Mouse (Mus musculus): Measurements from ENCODE around the gene Slc25a38. TPM values are rescaled to one million over a fixed set of nuclear protein-coding genes. Genes with fewer than 3 reads are reported as not detected.
"Not testable (repeated sequence)": the region's sequence is repeated elsewhere in the genome, so short reads cannot be mapped to it uniquely, and the experiment has no call there.

Gene Slc25a38
- total RNA-seq, 2 experiments from 2014 or later: 24.5 to 26.6 TPM

DNA sequence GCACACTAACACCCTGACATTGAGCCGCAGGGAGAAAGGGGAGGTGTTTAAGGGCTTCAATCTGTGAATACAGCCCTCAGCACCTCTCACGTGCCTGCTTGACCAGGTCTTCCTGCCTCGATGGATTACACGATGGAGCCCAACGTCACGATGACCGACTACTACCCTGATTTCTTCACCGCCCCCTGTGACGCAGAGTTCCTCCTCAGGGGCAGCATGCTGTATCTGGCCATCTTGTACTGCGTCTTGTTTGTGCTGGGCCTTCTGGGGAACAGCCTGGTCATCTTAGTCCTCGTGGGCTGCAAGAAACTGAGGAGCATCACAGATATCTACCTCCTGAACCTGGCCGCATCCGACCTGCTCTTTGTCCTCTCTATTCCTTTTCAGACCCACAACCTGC lies 16.5 kb upstream of the Slc25a38 start:
- intact Hi-C loops (cut with DNase I): no loop called here
- no peak for DNase-seq (ENCODE audit: extremely low spot score in 1 of 2, low spot score in 2 of 2)

DNA sequence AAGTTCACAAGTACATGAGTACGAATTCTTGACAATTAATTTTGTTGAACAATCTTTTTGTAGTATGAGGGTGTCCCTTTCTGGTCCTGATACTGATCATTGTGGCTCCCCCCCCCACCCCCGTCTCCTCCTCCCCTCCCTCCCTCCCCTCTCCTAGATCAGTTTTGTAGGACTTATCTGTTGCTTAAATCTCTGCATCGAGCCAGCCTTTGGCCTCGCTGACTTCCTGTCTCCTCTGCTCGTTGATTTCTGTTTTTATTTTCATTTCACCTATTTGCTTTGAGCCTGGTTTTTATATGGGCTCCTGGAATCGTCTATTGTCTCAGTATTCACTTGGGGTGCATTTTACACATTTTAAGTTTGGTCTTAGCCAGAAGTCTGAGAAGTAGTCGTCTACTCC lies 14.3 kb upstream of the Slc25a38 start:
- intact Hi-C loops (cut with DNase I): no loop called here
- DNase-seq (ENCODE audit: extremely low spot score in 1 of 2, low spot score in 2 of 2): no peak

- intact Hi-C loops (cut with DNase I): loop anchor here (2.0 kb wide), 2 partner anchors 70 to 78 kb away; no protein-coding TSS in a partner anchor
- DNase-seq (ENCODE audit: extremely low spot score in 1 of 2, low spot score in 2 of 2): peak; percentile 63 to 69
These were observed 11.5 kb upstream of the Slc25a38 start for GRCm38 (mm10) chr9:120098682-120099081.

GRCm38 (mm10) chr9:120099304-120099703 lies 10.9 kb upstream of the Slc25a38 start:
- intact Hi-C loops (cut with DNase I): loop anchor here (2.0 kb wide), 2 partner anchors 71 to 79 kb away; no protein-coding TSS in a partner anchor
- no peak for DNase-seq (ENCODE audit: extremely low spot score in 1 of 2, low spot score in 2 of 2)

GRCm38 (mm10) chr9:120101165-120101564 lies 9.0 kb upstream of the Slc25a38 start:
- intact Hi-C loops (cut with DNase I): no loop called here
- DNase-seq (ENCODE audit: extremely low spot score in 1 of 2, low spot score in 2 of 2): no peak

DNA sequence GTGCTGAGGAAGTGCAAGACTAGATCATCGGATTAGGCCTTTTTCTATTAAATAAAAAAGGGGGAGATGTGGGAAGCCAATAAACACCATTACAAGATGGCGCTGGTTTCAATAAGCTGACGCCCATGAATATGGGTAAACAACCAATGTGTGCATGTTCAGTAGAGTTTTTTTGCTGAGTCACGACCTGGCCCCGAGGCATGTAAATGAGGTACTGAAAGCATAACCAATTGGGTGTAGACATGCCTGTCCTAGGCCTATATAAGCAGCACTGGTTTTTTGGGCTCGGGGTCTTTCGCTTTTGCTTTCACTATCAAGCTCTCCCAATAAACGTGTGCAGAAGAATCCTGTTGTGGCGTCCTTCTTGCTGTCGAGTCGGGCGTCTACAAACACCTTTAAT lies 1.2 kb upstream of the Slc25a38 start:
- intact Hi-C loops (cut with DNase I); DNase-seq (ENCODE audit: extremely low spot score in 1 of 2, low spot score in 2 of 2): not testable (repeated sequence)

DNA sequence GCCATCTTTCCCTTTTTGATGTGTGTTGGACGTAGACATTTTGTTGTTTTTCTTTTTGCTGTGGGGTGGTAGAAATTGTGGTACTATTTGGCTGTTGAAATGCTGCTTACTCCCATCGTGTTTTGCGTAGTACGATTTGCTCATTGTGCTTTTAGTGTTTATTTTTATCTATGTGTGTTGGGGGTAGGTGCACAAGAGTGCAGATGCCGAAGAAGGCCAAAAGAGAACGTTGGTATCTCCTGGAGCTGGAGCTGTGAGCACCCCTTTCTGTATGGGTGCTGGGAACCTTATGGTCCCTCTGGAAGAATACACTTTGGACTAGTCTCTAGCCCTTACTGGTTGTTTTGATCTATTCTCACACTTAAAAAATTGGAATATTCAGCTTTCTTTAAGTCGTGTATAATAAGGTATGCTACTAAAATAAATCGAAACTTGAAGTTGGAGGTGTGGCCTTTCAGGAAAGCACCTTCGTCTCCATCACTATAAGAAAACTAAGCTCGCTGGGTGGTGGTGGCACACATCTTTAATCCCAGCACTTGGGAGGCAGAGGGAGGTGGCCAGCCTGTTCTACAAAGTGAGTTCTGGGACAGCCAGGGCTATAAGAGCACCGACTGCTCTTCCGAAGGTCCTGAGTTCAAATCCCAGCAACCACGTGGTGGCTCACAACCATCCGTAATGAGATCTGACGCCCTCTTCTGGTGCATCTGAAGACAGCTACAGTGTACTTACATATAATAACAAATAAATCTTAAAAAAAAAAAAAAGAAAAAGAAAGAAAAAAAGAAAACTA lies 1.2 kb downstream of the Slc25a38 start:
- DNase-seq (ENCODE audit: extremely low spot score in 1 of 2, low spot score in 2 of 2): no peak
- intact Hi-C loops (cut with DNase I): no loop called here

DNA sequence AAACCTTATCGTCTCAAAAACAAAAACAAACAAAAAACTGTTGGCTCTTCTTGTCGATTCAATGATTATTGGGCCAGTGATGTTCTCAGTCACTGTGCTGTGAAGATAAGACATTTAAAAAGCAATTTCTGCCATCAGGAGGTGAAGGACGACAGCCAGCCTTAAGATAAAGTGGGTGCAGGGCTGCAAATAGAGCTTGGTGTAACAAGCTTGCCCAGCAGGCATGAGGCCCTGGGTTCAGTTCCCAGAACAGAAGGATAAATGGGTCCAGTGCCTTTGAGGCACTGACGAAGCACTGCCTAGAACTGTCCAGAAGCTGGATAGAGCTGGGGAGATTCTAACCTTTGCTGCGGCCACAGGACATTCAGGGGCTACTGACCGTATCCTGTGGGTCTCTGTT lies 2.3 kb downstream of the Slc25a38 start:
- intact Hi-C loops (cut with DNase I): no loop called here

DNA sequence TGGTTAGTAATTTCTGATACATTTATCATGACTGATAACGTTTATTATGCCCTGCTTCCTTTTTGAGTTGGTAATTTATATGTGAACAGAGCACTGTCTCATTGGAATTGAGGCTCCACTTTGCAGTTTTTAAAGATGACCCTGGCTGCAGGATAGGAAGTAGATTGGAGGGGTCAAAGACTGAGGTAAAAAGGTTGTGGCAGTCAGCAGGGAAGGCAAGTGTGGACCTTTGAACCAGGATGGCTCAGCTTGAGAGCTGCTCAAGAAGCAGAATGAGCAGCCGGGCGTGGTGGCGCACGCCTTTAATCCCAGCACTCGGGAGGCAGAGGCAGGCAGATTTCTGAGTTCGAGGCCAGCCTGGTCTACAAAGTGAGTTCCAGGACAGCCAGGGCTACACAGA lies 3.3 kb downstream of the Slc25a38 start:
- intact Hi-C loops (cut with DNase I): no loop called here
- no peak for DNase-seq (ENCODE audit: extremely low spot score in 1 of 2, low spot score in 2 of 2)

More for the DNA sequence above, 2.3 kb downstream of the Slc25a38 start:
- no peak for DNase-seq (ENCODE audit: extremely low spot score in 1 of 2, low spot score in 2 of 2)

DNA sequence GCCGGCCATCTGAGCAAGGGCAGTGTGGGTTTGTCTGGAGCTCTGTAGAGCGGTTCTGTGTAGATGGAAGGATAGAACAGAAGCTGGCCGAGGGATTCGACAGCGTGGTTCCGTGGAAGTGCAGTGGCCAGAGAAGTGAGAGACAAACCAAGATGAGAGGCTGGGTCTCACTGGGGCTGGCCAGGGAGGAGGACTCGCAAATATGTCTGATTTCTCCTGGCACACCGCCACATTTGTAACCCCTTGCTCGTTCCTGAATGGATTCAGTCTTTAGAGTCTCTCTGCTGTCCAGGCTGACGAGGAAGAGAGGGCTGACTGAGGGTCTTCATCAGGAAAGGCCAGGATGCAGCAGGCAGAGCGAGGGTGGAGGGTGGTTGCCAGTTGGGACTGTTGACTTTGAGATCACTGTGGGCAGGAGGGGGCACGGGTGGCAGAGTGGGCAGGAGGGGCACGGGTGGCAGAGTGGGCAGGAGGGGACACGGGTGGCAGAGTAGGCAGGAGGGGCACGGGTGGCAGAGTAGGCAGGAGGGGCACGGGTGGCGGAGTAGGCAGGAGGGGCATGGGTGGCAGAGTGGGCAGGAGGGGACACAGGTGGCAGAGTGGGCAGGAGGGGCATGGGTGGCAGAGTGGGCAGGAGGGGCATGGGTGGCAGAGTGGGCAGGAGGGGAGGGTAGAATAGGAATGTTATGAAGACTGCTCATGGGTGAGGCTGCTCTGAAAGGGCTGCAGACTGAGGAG lies 4.0 kb downstream of the Slc25a38 start:
- intact Hi-C loops (cut with DNase I): no loop called here
- no peak for DNase-seq (ENCODE audit: extremely low spot score in 1 of 2, low spot score in 2 of 2)

- intact Hi-C loops (cut with DNase I): no loop called here
- no peak for DNase-seq (ENCODE audit: extremely low spot score in 1 of 2, low spot score in 2 of 2)
These were observed 4.6 kb downstream of the Slc25a38 start for GRCm38 (mm10) chr9:120114789-120115151.

DNA sequence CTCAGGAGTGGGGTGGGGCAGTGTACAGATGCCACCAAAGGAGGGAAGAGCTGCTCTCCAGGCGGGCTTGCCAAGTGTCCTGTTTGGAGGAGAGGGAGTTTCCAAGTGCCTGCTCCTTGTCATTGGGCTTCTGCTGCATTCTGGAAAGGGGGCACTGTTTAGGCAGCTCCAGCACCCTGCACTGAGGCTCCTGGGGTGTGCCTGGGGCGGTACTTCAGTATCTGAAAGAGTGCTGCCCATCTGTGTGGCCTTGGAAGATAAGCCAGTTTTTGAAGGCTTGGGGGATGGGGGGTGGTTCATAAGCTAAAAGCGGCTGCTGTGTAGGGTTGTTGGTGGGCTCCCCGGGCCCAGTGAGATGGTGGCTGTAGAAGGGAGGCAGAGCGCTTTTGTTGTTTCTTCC lies 5.4 kb downstream of the Slc25a38 start:
- DNase-seq (ENCODE audit: extremely low spot score in 1 of 2, low spot score in 2 of 2): no peak
- intact Hi-C loops (cut with DNase I): no loop called here

DNA sequence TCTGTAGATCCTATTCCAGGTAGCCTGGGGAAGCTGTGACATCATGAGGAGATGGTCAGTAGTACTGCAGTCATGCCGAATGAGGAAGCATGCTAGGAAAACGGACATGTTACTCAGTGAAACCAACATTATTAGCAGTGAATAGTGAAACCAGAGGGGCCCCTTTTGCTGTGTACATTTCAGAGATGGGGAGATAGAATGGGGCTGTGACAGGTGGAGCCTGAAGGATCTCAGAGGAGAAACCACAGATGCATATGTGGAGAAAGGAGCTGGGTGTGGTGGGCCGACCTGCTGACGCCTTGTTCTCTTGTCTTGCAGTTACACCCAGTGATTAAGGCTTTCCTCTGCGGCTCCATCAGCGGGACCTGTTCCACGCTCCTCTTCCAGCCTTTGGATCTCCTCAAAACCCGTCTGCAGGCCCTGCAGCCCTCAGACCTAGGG lies 6.0 kb downstream of the Slc25a38 start:
- intact Hi-C loops (cut with DNase I): no loop called here
- DNase-seq (ENCODE audit: extremely low spot score in 1 of 2, low spot score in 2 of 2): no peak

GRCm38 (mm10) chr9:120118212-120118611 lies 8.0 kb downstream of the Slc25a38 start:
- no peak for DNase-seq (ENCODE audit: extremely low spot score in 1 of 2, low spot score in 2 of 2)
- intact Hi-C loops (cut with DNase I): no loop called here

DNA sequence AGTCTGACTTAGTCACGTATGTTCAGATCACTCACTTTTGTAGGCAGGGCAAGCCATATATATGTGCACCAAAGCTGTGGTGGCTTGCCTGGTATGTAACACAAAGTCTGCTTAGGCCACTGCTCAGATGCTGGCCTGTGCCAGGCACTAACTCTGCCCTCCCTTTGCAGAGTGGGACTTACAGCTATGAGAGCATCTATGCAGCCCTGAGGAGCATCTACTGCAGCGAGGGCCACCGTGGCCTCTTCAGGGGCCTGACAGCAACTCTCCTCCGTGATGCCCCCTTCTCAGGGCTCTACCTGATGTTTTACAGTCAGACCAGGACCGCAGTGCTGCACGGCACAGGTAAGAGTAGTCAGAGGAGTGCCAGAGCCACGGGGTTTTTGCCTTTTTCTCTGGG lies 10.3 kb downstream of the Slc25a38 start:
- DNase-seq (ENCODE audit: extremely low spot score in 1 of 2, low spot score in 2 of 2): no peak
- intact Hi-C loops (cut with DNase I): no loop called here

GRCm38 (mm10) chr9:120126868-120127267 lies 16.7 kb downstream of the Slc25a38 start:
- intact Hi-C loops (cut with DNase I): no loop called here
- no peak for DNase-seq (ENCODE audit: extremely low spot score in 1 of 2, low spot score in 2 of 2)

DNA sequence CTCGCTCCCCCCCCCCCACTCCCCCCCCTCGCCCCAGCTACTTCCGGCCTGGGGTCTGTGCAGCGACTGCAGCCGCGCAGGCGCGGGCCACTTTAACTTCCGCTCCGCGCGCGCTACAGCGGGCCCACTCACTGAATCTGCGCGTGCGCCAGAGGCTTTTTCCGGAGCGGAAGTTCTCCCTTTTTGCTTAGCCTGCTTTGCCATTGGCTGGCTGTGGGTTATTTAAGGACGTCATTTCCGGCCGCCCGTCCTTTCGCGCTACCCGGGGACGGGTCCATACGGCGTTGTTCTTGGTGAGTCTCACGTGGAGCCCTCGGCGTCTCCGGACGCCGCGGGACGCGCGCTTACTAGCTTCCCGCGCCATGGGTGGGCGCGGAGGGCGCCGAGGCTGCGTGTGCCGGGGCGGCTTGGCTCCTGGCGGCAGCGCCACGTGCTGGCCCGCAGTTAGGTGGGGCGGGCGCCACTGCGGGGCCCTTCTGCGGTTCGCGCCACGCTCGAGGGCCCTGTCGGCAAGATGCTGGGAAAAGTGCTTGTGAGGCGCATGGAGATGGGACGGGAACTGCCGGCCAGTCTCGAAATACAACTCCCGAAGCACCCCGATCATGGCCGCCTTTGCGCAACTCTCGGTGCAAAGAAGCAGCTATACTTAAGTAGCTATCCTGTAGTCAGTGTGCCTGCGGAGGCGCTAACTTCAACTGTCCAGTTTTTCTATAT lies 17.5 kb downstream of the Slc25a38 start, which contains the start of gene Rpsa:
Rpsa (plus strand) TSS at position 152 of the 714 bp plus-strand sequence.
- peak; percentile 98 for DNase-seq (ENCODE audit: extremely low spot score in 1 of 2, low spot score in 2 of 2)
- intact Hi-C loops (cut with DNase I): no loop called here

GRCm38 (mm10) chr9:120129276-120129675 lies 19.1 kb downstream of the Slc25a38 start:
- DNase-seq (ENCODE audit: extremely low spot score in 1 of 2, low spot score in 2 of 2): no peak
- intact Hi-C loops (cut with DNase I): no loop called here

GRCm38 (mm10) chr9:120131784-120132288 lies 21.7 kb downstream of the Slc25a38 start:
- intact Hi-C loops (cut with DNase I): no loop called here
- no peak for DNase-seq (ENCODE audit: extremely low spot score in 1 of 2, low spot score in 2 of 2)
